8 mouse cellular contexts compared by ENCODE assay signal in genomic region chr19:6977759-6978638, GRCm38 (mm10). TPM values are rescaled to one million over a fixed set of nuclear protein-coding genes. Genes with fewer than 3 reads are reported as not detected.
A peak's percentile ranks its signal among the peaks of the same experiment; 100 is the strongest.
DNase-seq lines count a peak whose midpoint lies in the region; ATAC-seq and TF ChIP-seq lines count a peak whose summit lies in the region.

No protein-coding gene starts in this region.

- DNase-seq in cerebellum, adult 9-11 months: peak; percentile 72
- DNase-seq in cerebellum, postnatal 14 days: no peak
- peak; percentile 39 for DNase-seq in thymus, postnatal 4 days
- DNase-seq in thymus, postnatal 0 days (ENCODE audit: low spot score): no peak
- DNase-seq in liver, embryonic 14.5 days (ENCODE audit: low read depth in 3 of 3, low spot score in 3 of 3): no peak
- no peak for DNase-seq in spleen, postnatal 14 days (ENCODE audit: low spot score in 2 of 2)
- DNase-seq in ovary, postnatal 36 days (ENCODE audit: low spot score): no peak
- DNase-seq in adrenal gland, postnatal 14 days: no peak

- H3K4me3 ChIP-seq in liver, embryonic 14.5 days (ENCODE audit: insufficient read depth in 1 of 2, low read depth in 2 of 2, low read length in 2 of 2): peak overlapping the region; percentile 5 to 83; a peak in 3 of 4 replicates

- peak overlapping the region; percentile 90 for H3K4me2 ChIP-seq in liver, embryonic 14.5 days (ENCODE audit: low read depth)

- peaks cover 6% of the 10 kb centered on the region for H3K36me3 ChIP-seq in liver, embryonic 14.5 days (replicated peaks; ENCODE audit: control insufficient read depth, insufficient read depth, low read depth)

- TF ChIP-seq EP300 in liver, embryonic 14.5 days (IDR thresholded peaks at IDR 0.05; ENCODE audit: low read depth): no peak

- no peaks in the 10 kb centered on the region for H3K9me3 ChIP-seq in liver, embryonic 14.5 days (ENCODE audit: control insufficient read depth, low read length)

- TF ChIP-seq CTCF in liver, embryonic 14.5 days (IDR thresholded peaks at IDR 0.05; ENCODE audit: low read depth): no peak

- H3K27ac ChIP-seq in liver, embryonic 14.5 days: peak overlapping the region; percentile 63

- WGBS in liver, embryonic 14.5 days (ENCODE audit: insufficient replicate concordance): 71% methylated on average over 13 of the region's 13 CpGs

- ATAC-seq in liver, embryonic 14.5 days (ENCODE audit: insufficient read depth): no peak

- no peak overlapping the region; the same call in 1 of the 2 replicates for H3K9ac ChIP-seq in liver, embryonic 14.5 days (replicated peaks)

- no peaks in the 10 kb centered on the region for H3K27me3 ChIP-seq in liver, embryonic 14.5 days (ENCODE audit: control insufficient read depth, insufficient read depth, low read length)

- H3K4me1 ChIP-seq in liver, embryonic 14.5 days (replicated peaks; ENCODE audit: control insufficient read depth in 2 of 2, insufficient read depth in 2 of 2, low read length in 1 of 2): peaks cover 12 to 25% of the 10 kb centered on the region in 2 experiments

RNA-seq across cellular contexts. Expression of gene Plcb3, which starts 1.7 kb away (rescaled TPM):
- polyA plus RNA-seq in thymus, postnatal 0 days (2015; fragmentation: Nextera tagmentation; extraction: Ambion mirVana): 6.2 and 7.3 TPM in 2 replicates
- polyA plus RNA-seq in liver, embryonic 14.5 days (2012; rRNA removed): 7.2 and 7.7 TPM in 2 replicates
- polyA plus RNA-seq in liver, embryonic 14.5 days (2014; fragmentation: Nextera tagmentation; extraction: Ambion mirVana): 4.6 and 4.9 TPM in 2 replicates
- 52.1 and 54.6 TPM in 2 replicates for total RNA-seq in adrenal gland, postnatal 14 days (2021)

RNA-seq across cellular contexts. Expression of gene Fkbp2, which starts 2.3 kb away (rescaled TPM):
- polyA plus RNA-seq in thymus, postnatal 0 days (2015; fragmentation: Nextera tagmentation; extraction: Ambion mirVana): 90.6 and 99.5 TPM in 2 replicates
- 31.7 and 46.1 TPM in 2 replicates for polyA plus RNA-seq in liver, embryonic 14.5 days (2012; rRNA removed)
- polyA plus RNA-seq in liver, embryonic 14.5 days (2014; fragmentation: Nextera tagmentation; extraction: Ambion mirVana): 65.7 and 67.1 TPM in 2 replicates
- 115 and 121 TPM in 2 replicates for total RNA-seq in adrenal gland, postnatal 14 days (2021)

RNA-seq across cellular contexts. Expression of gene Ppp1r14b, which starts 3.2 kb away (rescaled TPM):
- polyA plus RNA-seq in thymus, postnatal 0 days (2015; fragmentation: Nextera tagmentation; extraction: Ambion mirVana): 421 and 425 TPM in 2 replicates
- polyA plus RNA-seq in liver, embryonic 14.5 days (2012; rRNA removed): 52.2 and 69.6 TPM in 2 replicates
- 74.0 and 79.2 TPM in 2 replicates for polyA plus RNA-seq in liver, embryonic 14.5 days (2014; fragmentation: Nextera tagmentation; extraction: Ambion mirVana)
- 264 and 275 TPM in 2 replicates for total RNA-seq in adrenal gland, postnatal 14 days (2021)

RNA-seq across cellular contexts. Expression of gene Vegfb, which starts 9.5 kb away (rescaled TPM):
- polyA plus RNA-seq in thymus, postnatal 0 days (2015; fragmentation: Nextera tagmentation; extraction: Ambion mirVana): 23.9 and 24.8 TPM in 2 replicates
- 7.6 and 8.0 TPM in 2 replicates for polyA plus RNA-seq in liver, embryonic 14.5 days (2012; rRNA removed)
- 9.5 and 10.2 TPM in 2 replicates for polyA plus RNA-seq in liver, embryonic 14.5 days (2014; fragmentation: Nextera tagmentation; extraction: Ambion mirVana)
- total RNA-seq in adrenal gland, postnatal 14 days (2021): 116 and 122 TPM in 2 replicates

RNA-seq across cellular contexts. Expression of gene Dnajc4, which starts 14.4 kb away (rescaled TPM):
- polyA plus RNA-seq in thymus, postnatal 0 days (2015; fragmentation: Nextera tagmentation; extraction: Ambion mirVana): 17.9 and 21.3 TPM in 2 replicates
- 7.8 and 8.6 TPM in 2 replicates for polyA plus RNA-seq in liver, embryonic 14.5 days (2012; rRNA removed)
- 10.0 and 10.5 TPM in 2 replicates for polyA plus RNA-seq in liver, embryonic 14.5 days (2014; fragmentation: Nextera tagmentation; extraction: Ambion mirVana)
- 44.4 and 47.4 TPM in 2 replicates for total RNA-seq in adrenal gland, postnatal 14 days (2021)

Comparison
In these comparisons a context has a peak if more than half of its experiments do, and no peak if none do; other contexts are left out.
1. DNase-seq: peak in cerebellum, adult 9-11 months (single experiment) and thymus, postnatal 4 days (single experiment); none in cerebellum, postnatal 14 days (0 of 2), thymus, postnatal 0 days (single experiment), liver, embryonic 14.5 days (0 of 3), spleen, postnatal 14 days (0 of 2), ovary, postnatal 36 days (single experiment) and adrenal gland, postnatal 14 days (single experiment).